Mouse (Mus musculus): ENCODE data around the gene Pex1.

- no peak for TF ChIP-seq CTCF (IDR thresholded peaks at IDR 0.05; ENCODE audit: extremely low read depth, insufficient read length, insufficient replicate concordance, low read depth, low read length)
- no peak for TF ChIP-seq POLR2A (IDR thresholded peaks at IDR 0.05; ENCODE audit: low read depth, low read length)
Measured at GRCm38 (mm10) chr5:3571266-3571665, 24.6 kb upstream of the Pex1 start, which contains the start of gene 1700109H08Rik.

Data from small intestine, adult 2 months (tissue).